Mouse (Mus musculus): Measurements from ENCODE around the gene Mpnd. TPM values are rescaled to one million over a fixed set of nuclear protein-coding genes. Genes with fewer than 3 reads are reported as not detected.

The Mpnd gene
- total RNA-seq, 1 experiment from 2014 or later: 97.0 TPM

DNA sequence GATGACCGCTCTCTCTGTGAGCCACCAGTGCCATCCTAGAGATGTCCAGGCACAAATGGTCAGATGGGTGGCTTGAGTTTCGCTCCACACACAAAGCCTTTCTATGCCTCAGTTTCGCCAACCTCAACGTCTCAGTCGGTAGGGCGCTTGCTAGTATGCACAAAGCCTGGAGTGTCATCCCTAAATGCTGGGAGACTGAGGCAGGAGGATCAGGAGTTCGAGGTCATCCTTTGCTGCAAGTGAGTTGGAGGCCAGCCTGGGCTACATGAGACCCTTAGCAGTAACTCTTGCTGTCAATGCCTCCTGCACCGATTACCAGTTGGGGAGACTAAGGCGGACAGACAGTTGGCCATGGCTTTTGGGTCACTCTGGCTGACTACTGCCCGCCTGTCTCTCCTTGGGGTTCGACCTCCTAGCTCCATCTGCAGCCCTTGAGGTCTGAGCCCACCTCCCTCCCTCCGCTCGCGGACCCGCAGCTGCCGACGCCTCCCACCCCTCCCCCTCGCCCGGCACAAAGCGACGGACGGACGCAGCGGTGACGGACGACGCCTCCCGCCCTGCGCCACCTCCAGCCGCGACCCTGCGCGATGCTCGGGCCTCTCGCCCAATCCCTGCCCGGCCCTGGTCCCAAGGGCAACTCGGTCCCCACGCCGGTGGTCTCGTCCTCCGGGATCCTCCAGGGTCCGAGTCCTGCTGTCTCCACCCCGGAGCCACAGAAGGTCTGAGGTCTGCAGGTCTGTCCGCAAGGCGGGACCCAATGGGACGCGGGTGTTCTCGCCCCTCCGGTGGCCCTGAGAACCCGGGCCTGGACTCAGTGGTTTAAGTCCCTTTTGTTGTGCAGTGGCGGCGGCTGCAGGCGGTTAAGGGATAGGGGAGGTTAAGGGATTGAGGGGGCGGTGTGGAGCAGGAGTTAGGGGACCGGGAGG is 35.3 kb upstream of the Mpnd start, which contains the start of gene Shd:
Shd (plus strand) TSS at position 502 of the 926 bp plus-strand sequence.
- ATAC-seq (replicated peaks in 1 of 2; ENCODE audit: insufficient read depth in 1 of 2, low FRiP score in 2 of 2, low TSS enrichment in 1 of 2, low read depth in 1 of 2, poor library complexity in 2 of 2, severe bottlenecking in 2 of 2): 0 out of 4 replicates have a peak, but pooled peaks have one; percentile 4 to 15

DNA sequence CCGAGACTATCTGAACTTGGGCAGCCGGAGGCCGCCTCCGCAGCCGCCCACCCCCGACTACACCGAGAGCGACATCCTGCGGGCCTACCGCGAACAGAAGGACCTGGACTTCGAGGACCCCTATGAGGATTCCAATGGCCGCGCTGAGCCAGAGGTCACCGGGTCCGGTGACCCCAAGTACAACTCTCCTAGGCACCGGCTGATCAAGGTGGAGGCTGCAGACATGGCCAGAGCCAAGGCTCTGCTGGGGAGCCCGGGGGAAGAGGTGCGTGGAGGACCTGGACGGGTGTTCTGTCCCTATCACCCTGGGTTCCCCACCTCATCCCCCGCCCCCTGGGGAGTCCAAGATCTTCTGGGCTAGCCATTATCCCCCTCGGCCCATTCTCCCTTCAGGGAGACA is 34.1 kb upstream of the Mpnd start:
- ATAC-seq (replicated peaks in 1 of 2; ENCODE audit: insufficient read depth in 1 of 2, low FRiP score in 2 of 2, low TSS enrichment in 1 of 2, low read depth in 1 of 2, poor library complexity in 2 of 2, severe bottlenecking in 2 of 2): no peak

DNA sequence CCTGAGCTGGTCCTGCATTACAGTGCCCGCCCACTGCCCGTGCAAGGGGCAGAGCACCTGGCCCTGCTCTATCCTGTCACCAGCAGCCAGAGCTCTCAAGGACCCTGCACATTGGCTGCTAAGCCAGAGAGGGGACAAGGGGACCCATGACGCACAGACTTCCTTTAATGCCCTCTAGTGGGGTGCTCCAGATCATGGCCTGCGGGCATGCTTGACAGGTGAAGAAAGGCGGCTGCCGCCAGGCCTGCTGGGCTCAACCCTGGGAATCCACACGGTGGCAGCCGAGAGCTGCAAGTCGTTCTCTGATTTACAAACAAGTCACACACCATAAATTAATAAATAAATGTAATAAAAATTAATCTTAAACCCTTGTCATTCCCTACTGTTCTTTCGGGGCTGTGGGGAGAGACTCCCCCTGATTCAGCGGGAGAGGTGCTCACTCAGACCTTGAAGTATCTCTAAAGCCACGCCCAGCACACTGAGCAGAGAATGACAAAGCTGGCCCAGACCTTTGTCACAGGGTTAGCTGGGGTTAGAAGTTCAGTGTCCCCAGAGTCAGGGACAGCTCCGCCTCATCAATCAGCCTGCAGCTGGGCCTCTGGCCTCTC is 29.2 kb upstream of the Mpnd start:
- ATAC-seq (replicated peaks in 1 of 2; ENCODE audit: insufficient read depth in 1 of 2, low FRiP score in 2 of 2, low TSS enrichment in 1 of 2, low read depth in 1 of 2, poor library complexity in 2 of 2, severe bottlenecking in 2 of 2): peak; percentile 94 to 95

DNA sequence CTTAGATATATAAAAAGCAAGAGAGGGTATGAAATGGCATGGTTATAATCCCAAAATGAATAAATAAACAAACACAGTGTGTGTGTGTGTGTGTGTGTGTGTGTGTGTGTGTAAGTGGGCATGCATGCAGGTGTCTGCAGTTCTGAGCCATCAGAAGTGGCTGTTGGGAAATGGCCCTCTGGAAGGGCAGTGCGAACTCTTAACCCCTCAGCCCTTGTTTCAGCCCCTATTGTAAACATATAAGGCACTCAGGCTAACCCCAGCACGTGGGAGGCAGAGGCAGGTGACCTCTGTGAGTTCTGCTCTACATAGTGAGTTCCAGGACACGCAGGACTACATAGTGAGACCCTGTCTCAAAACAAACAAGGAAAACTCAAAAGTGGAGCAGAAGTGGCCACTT is 28.2 kb upstream of the Mpnd start:
- no peak for ATAC-seq (replicated peaks in 1 of 2; ENCODE audit: insufficient read depth in 1 of 2, low FRiP score in 2 of 2, low TSS enrichment in 1 of 2, low read depth in 1 of 2, poor library complexity in 2 of 2, severe bottlenecking in 2 of 2)

DNA sequence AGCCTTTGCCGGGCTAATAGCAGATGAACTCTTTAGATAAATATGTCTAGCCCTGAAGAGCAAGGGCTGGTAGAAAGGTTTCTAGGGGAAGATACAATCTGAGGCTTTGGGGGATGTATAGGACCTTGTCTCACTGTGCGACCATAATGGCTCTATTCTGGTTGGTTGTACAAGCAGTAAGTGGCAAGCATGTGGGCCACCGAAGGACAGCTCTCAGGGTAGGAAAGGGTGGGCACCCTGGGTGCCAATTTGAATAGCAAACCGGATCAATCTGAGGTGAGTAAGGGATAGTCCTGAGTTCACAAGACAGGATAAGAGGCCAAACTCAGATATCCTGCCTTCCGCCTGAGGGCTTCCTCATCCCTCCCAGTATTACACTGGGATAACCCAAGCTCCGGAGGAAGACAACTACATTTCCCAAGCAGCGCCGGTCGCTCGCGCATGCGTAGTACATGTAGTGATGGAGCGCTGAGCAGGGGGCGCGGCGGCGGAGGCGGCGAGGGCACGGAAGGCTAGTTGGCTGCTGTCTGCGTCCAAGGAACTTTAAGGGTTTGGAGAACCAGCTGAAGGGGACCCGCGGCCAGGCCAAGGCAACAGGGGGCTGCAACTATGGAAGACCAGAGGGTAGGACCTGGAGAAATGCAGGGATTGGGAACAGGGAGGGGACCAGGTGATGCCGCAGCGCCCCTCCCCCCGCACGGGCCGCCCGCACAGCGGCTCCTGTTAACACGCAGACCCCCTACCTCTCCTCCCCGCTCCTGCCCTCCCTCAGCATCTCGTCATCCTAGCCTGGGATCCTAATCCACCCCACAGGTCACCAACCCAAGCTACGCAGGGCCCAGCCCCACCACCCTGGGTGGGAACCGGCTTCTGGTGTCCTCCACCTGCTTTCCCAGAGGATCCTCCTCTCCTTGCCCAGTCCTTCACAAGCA is 19.2 kb upstream of the Mpnd start, which contains the start of gene Fsd1:
Fsd1 (plus strand) TSS at position 480 of the 932 bp plus-strand sequence.
- no peak for ATAC-seq (replicated peaks in 1 of 2; ENCODE audit: insufficient read depth in 1 of 2, low FRiP score in 2 of 2, low TSS enrichment in 1 of 2, low read depth in 1 of 2, poor library complexity in 2 of 2, severe bottlenecking in 2 of 2)

DNA sequence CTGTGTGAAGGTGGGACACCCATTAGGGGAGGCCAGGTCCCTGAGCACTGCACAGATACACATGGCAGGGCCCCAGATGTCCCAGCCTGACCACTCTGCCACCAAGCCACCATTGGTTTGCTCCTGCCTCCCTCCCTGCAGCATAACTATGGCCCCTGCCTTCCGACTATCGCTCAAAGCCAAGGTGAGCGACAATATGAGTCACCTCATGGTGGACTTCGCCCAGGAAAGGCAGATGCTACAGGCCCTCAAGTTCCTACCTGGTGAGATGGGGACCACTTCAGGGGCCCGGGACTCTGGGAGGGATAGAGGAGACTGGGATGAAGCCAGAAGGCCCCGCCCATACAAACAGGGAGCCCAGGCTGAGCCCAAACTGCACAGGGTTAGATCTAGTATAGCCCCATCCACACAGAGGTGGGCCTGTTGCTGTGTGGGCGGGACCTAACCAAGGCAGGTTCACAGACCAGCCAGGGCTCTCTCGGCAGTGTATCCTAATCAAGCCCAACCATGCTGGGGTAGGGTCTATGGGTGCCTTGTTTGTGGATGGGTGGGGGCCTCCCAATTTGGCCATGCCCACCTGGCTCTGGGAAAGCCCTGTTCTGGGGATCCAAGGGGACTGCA is 15.1 kb upstream of the Mpnd start:
- ATAC-seq (replicated peaks in 1 of 2; ENCODE audit: insufficient read depth in 1 of 2, low FRiP score in 2 of 2, low TSS enrichment in 1 of 2, low read depth in 1 of 2, poor library complexity in 2 of 2, severe bottlenecking in 2 of 2): no peak

DNA sequence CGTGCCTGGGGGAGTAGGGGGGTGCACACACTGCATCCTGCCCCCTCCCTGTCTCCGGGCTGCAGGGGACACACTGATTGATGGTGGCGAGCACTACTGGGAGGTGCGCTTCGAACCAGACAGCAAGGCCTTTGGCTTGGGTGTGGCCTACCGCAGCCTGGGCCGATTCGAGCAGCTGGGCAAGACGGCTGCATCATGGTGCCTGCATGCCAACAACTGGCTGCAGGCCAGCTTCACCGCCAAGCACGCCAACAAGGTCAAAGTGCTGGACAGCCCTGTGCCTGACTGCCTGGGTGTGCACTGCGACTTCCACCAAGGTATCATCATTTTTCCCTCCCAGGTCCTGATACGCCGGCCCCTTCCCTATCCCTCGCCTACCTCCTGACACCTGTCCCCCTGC is 9.5 kb upstream of the Mpnd start:
- ATAC-seq (replicated peaks in 1 of 2; ENCODE audit: insufficient read depth in 1 of 2, low FRiP score in 2 of 2, low TSS enrichment in 1 of 2, low read depth in 1 of 2, poor library complexity in 2 of 2, severe bottlenecking in 2 of 2): no peak

DNA sequence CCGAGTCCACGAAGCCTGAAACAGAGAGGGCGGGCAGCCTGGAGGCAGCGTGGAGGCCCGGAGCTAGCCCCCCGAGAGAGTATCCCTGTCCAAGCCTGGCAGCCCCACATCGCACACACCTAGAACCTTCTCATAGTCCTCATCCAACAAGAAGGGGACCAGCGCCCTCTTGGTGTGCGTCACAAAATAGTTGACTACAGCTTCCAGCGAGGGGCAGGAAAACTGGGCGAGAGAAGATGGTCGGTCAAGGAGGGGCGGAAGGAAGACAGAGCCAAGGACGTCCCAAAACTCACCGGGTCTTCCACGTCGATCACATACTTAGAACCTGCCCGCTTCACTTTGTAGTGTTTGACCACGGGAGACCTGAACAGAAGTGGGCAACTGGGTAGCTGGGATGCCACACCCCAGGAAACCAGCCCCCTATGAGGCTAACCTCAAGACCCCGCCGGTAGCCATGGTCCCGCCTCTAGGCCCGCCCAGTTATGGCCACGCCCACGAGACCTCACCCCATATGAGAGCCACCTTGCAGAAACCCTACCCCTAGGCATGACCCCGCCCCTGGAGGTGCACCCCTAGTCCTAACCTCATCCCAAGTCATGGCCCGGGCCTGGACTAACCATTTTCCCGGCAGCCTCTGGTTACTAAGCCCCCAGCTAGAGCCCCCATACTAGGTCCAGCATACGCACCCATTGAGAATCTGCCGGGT is 5.6 kb upstream of the Mpnd start:
- no peak for ATAC-seq (replicated peaks in 1 of 2; ENCODE audit: insufficient read depth in 1 of 2, low FRiP score in 2 of 2, low TSS enrichment in 1 of 2, low read depth in 1 of 2, poor library complexity in 2 of 2, severe bottlenecking in 2 of 2)

DNA sequence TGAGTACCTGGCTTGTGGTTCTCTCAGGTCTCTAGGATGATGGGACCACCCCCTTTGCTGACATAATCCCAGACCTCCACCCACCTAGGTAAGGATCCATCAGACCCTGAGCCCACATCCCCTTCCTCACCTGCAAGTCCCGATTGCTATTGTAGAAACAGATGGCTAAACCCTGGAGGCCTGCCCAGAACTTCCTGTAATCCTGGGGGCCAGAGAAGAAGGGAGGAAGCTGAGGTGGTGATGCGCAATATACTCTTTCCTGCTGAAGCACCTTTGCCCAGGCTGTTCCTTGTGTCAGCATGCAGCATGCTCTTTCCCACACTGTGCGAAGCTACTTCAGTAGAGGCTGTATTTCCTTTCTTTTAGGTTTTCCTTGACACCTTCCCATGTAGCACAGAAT is 2.5 kb upstream of the Mpnd start:
- peak in 1 of 2 experiments; percentile 31; a peak in 1 of 4 replicates for ATAC-seq (replicated peaks in 1 of 2; ENCODE audit: insufficient read depth in 1 of 2, low FRiP score in 2 of 2, low TSS enrichment in 1 of 2, low read depth in 1 of 2, poor library complexity in 2 of 2, severe bottlenecking in 2 of 2)

DNA sequence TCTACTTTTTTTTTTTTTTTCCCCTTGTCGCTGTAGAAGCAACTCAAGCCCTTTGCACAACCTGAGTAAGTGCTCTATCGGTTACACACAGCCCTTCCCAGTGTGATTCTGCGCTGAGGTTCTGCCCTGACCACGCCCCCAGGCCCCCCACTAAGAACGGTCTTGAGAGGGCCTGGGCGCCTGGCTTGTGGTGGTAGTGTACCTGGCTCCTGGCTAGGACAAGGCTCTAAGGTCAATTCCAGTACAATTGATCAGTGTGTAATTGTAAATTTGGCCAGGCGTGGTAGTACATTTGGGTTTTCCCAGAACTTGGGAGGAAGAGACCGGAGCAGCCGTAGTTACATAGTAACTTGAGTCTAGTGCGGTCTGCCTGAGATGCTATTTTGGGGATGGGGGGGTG is 1.4 kb downstream of the Mpnd start:
- no peak for ATAC-seq (replicated peaks in 1 of 2; ENCODE audit: insufficient read depth in 1 of 2, low FRiP score in 2 of 2, low TSS enrichment in 1 of 2, low read depth in 1 of 2, poor library complexity in 2 of 2, severe bottlenecking in 2 of 2)

DNA sequence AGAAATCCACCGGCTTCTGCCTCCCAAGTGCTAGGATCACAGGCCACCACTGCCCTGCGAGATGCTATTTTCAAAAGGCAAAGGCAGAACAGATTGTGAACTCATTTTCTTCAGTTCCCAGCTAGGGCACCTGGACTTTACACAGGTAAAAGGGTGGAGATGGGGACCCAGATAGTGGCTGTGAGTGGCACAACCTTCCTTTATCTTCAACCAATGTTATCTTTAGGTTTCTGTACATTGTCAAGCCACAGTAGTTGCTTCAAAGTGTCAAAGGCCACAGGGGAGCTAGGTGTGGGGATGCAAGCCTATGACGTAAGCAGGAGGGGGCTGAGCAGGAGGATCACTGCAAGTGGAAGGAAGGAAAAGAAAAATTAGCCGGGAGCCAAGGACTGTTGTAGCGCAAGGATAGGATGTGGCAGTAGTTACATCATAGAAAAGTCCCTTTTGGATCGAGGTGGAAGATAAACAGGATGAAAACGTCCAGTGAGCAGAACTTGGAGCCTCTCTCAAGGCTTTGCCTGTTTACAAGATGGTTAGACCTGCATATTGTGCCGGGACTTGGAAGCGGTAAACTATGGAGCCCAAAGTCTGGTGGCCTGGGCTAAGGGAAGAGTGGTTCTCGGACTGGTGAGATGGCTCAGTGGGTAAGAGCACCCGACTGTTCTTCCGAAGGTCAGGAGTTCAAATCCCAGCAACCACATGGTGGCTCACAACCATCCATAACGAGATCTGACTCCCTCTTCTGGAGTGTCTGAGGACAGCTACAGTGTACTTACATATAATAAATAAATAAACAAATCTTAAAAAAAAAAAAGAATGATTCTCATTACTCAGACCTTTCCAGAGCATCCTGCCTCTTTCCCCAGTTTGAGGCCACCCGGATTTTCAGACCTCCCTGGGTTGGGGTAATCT is 2.2 kb downstream of the Mpnd start:
- no peak for ATAC-seq (replicated peaks in 1 of 2; ENCODE audit: insufficient read depth in 1 of 2, low FRiP score in 2 of 2, low TSS enrichment in 1 of 2, low read depth in 1 of 2, poor library complexity in 2 of 2, severe bottlenecking in 2 of 2)

DNA sequence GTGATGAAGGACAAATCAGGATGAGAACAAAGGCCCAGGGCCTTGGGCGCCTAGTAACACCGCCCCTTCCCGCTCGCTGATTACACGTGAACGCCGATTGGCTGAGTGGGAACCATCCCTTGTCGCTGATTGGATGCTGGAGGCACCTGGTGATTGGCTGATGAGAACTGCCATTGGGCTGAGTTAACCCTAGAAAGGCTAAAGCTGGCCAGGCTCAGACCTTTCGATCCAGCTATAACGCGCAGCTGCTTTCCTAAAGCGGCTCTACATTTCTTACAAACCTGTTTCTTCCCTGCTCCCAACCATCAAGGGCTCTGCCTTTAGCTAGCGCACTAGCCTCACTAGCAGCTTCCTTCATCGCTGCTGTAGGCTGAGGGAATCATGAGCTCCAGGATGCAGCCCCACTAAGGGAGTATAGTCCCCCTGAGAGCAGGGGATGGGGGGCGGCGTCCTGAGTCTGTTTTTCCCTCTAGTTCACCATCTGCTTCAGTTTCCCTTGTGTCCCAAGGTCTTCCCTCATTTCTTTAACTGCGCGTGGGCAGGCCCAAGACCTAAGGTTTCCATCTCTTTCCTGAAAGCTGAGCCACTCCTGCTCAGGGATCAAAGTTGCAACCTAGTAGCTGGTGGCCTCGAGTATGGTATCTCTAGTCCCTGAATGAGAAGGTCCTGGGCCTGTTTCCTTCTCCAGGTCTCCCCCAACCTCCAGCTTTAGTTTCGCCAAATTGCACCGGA is 3.0 kb downstream of the Mpnd start:
- ATAC-seq (replicated peaks in 1 of 2; ENCODE audit: insufficient read depth in 1 of 2, low FRiP score in 2 of 2, low TSS enrichment in 1 of 2, low read depth in 1 of 2, poor library complexity in 2 of 2, severe bottlenecking in 2 of 2): peak; percentile 92

DNA sequence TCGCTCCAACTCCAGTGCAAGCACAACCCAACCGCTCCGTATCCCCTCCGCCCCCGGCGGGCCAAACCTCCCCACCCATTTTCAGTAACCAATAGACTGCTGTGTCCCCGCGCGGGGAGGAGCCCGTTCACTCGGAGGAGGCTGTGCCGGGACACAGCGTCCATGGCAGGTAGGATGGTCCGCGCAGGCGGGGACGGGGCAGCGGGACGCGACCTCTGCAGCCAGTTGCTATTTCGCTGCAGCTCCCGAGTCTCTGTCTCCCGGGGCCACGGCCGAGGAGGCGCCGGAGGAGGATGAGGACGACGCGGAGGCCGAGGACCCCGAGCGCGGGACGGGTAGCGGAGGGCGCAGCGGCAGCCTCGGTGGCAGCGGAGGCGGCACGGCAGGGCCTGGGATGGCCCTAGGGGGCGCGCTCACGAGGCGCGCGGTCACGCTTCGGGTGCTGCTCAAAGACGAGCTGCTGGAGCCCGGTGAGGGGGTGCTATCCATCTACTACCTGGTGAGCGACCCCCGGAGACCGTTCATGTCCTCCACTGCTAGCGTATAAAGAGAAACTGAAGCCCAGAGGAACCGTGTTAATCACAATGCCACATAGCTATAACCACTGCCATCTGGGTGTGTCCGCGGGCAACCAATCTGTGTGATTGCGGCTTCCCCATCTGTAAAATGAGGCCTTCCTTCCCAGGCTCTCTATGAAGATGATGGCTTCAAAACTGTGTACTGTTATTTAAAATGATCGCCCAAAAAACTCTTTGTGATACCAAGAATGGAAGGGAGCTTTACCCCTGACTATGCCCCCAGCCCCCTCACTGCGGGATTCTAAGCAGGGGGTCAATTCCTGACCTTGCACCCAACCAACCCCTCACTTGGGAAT is 3.8 kb downstream of the Mpnd start:
- ATAC-seq (replicated peaks in 1 of 2; ENCODE audit: insufficient read depth in 1 of 2, low FRiP score in 2 of 2, low TSS enrichment in 1 of 2, low read depth in 1 of 2, poor library complexity in 2 of 2, severe bottlenecking in 2 of 2): peak; percentile 92 to 93

DNA sequence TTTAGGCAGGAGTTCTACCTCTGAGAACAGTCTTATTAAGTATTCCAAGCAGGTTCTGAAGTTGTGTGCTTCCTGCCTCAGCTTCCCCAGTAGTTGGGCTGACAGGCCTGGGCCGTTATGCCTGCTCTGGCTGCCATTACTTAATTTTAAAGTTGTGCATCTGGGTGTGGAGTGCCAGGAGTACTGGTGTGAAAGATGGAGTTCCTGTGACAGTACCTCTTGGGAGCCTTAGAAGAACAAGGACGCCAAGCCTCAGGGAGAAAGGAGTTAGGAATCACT is 4.4 kb downstream of the Mpnd start:
- no peak for ATAC-seq (replicated peaks in 1 of 2; ENCODE audit: insufficient read depth in 1 of 2, low FRiP score in 2 of 2, low TSS enrichment in 1 of 2, low read depth in 1 of 2, poor library complexity in 2 of 2, severe bottlenecking in 2 of 2)

DNA sequence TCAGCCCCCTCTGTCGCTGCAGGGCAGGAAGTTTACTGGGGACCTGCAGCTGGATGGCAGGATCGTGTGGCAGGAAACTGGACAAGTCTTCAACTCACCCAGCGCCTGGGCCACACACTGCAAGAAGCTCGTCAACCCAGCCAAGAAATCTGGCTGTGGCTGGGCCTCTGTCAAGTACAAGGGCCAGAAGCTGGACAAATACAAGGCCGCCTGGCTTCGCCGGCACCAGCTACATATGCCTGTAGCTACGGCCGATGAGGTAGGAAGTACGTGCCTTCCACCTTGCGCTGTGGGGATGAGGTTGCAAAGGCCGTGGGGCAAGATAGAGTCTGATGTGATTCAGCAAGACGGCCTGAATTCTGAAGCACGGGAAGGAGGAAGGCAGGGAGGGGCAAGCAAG is 4.7 kb downstream of the Mpnd start:
- ATAC-seq (replicated peaks in 1 of 2; ENCODE audit: insufficient read depth in 1 of 2, low FRiP score in 2 of 2, low TSS enrichment in 1 of 2, low read depth in 1 of 2, poor library complexity in 2 of 2, severe bottlenecking in 2 of 2): no peak

Data from hematopoietic stem cell, adult 5-6 weeks (primary cell).